Mouse (Mus musculus) embryonic stem cell, embryonic (primary cell): ENCODE measurements around the gene Brca1.

Experiments used
- CTCF ChIA-PET, 4 experiments: fragments of 300-600 bp in 2 of 4; fragments of 350-600 bp in 2 of 4; sonication (Branson Sonifier 250); formaldehyde crosslinking; loops; one replicate each; lab custom pipeline; 2022; ENCODE audit warnings: inconsistent platforms in 2 of 4; lab: Charles Lee
- POLR2A ChIA-PET, 4 experiments: fragments of 300-600 bp in 2 of 4; fragments of 350-600 bp in 2 of 4; sonication (Branson Sonifier 250); formaldehyde crosslinking; loops; one replicate each; lab custom pipeline; 2022; ENCODE audit warnings: antibody characterized with exemption in 4 of 4, inconsistent platforms in 1 of 4; lab: Charles Lee

The Brca1 gene

GRCm38 (mm10) chr11:101441450-101442126 lies 110.2 kb downstream of the Brca1 start:
- ChIA-PET CTCF (interaction anchor here (0.5 to 1.8 kb wide), 85 partner anchors 8 to 1026 kb away, joined by 3 to 21 read pairs (median 4); partner anchors contain the start of genes Ptges3l (in 3 of the 4), Rundc1 (in 3 of the 4), Becn1 (in 2 of the 4) and Cntd1 (in 2 of the 4)), POLR2A (interaction anchor here (0.5 to 22.5 kb wide), 294 partner anchors 8 to 1716 kb away, joined by 3 to 550 read pairs (median 4); partner anchors contain the start of genes Gm27029 (in 4 of the 4), Ptges3l (in 4 of the 4), Rnd2 (in 4 of the 4) and Rundc1 (in 4 of the 4))
